Mouse (Mus musculus) E14TG2a.4 (cell line): ENCODE measurements around the gene 1810010H24Rik.
A peak's percentile ranks its signal among the peaks of the same experiment; 100 is the strongest.

Source experiments
- H3K27me3 ChIP-seq: 2 replicates; pipeline ENCODE4 v1.6.1; 2014; ENCODE audit warnings: low read length, control low read depth; ENCODE audit not compliant: insufficient read depth
- H3K36me3 ChIP-seq: 2 replicates; pipeline ENCODE4 v1.6.1; 2014; ENCODE audit warnings: low read length, control low read depth; ENCODE audit not compliant: insufficient read depth
- H3K4me1 ChIP-seq: replicated peaks from 2 replicates; pipeline ENCODE4 v1.6.1; 2014; ENCODE audit warnings: low read depth, low read length, control low read depth
- H3K4me3 ChIP-seq: replicated peaks from 2 replicates; pipeline ENCODE4 v1.5.1; 2014; ENCODE audit warnings: mild to moderate bottlenecking, low read length
- H3K9me3 ChIP-seq: 2 replicates; pipeline ENCODE4 v1.6.1; 2014; ENCODE audit warnings: low read length, control low read depth
- CTCF ChIP-seq: conservative IDR thresholded peaks from 2 replicates; pipeline ENCODE4 v1.5.1; 2014; ENCODE audit warnings: low read length
- NANOG ChIP-seq: IDR thresholded peaks from 2 replicates; pipeline ENCODE4 v1.6.1; 2014; ENCODE audit warnings: borderline replicate concordance, low read length, mixed read lengths
- POU5F1 ChIP-seq: IDR thresholded peaks from 2 replicates; pipeline ENCODE4 v1.6.1; 2014; ENCODE audit warnings: low read length, borderline replicate concordance

Gene 1810010H24Rik

DNA sequence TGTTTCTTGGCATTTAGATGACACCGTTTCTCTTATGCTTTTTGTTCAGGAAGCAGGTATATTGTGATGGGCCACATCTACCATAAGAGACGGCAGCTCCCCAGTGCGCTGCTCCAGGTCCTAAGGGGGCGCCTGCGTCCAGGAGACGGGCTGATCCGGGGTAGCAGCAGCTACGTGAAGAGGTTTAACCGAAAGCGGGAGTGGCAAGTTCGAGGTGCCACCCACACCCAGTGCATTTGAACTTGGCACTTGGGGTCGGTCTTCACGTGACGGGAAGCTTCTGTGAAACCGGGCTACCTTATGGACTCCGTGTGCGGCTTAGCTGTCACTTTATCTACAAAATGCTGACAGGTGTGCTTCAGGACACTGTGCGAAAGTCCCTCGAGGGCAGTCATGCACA lies 4.1 kb downstream of the 1810010H24Rik start:
- no peak for TF ChIP-seq CTCF
- TF ChIP-seq POU5F1 = no peak
- TF ChIP-seq NANOG = no peak

DNA sequence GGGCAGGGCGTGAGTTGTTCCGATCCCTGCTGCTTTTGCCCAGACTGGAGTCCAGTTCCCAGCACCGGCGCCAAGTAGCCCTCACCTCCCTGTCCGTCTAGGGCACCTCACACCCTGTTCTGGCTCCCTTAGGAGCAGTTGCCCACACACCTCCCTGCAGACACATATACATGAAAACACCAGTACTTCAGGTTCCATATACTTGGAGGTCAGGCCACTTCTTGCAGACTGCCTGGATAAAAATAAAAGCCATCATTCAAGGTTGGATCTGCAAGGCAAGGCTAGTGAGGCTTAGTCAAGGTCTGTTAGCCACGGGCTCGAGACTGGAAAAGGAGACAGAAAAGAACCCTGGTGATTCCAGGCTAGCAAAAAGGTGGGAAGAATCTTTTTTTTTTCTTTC lies 6.2 kb downstream of the 1810010H24Rik start:
- Histone ChIP-seq H3K36me3 (peaks cover 30% of the 10 kb centered on the region), H3K4me3 (no peak overlapping the region), H3K9me3 (no peaks in the 10 kb centered on the region), H3K4me1 (peaks cover 69% of the 10 kb centered on the region), H3K27me3 (peaks cover 2% of the 10 kb centered on the region; the same call in 1 of the 2 replicates)
- no peak for TF ChIP-seq POU5F1
- no peak for TF ChIP-seq CTCF
- no peak for TF ChIP-seq NANOG

More for the DNA sequence above, 4.1 kb downstream of the 1810010H24Rik start:
- H3K9me3 ChIP-seq = no peaks in the 10 kb centered on the region
- no peak overlapping the region for H3K4me3 ChIP-seq
- peaks cover 10% of the 10 kb centered on the region for H3K36me3 ChIP-seq
- peaks cover 84% of the 10 kb centered on the region for H3K4me1 ChIP-seq
- peaks cover 20% of the 10 kb centered on the region for H3K27me3 ChIP-seq

GRCm38 (mm10) chr11:107034085-107034810 lies 8.8 kb downstream of the 1810010H24Rik start:
- peaks cover 54% of the 10 kb centered on the region for H3K36me3 ChIP-seq
- no peaks in the 10 kb centered on the region for H3K9me3 ChIP-seq
- no peak for TF ChIP-seq NANOG
- no peak for TF ChIP-seq POU5F1
- TF ChIP-seq CTCF = no peak
- peaks cover 75% of the 10 kb centered on the region for H3K4me1 ChIP-seq
- no peak overlapping the region for H3K4me3 ChIP-seq
- H3K27me3 ChIP-seq = no peaks in the 10 kb centered on the region

GRCm38 (mm10) chr11:107039417-107039816 lies 13.9 kb downstream of the 1810010H24Rik start:
- H3K36me3 ChIP-seq = peaks cover 96% of the 10 kb centered on the region
- no peaks in the 10 kb centered on the region for H3K9me3 ChIP-seq
- TF ChIP-seq NANOG (no peak), POU5F1 (no peak), CTCF (no peak)
- H3K4me3 ChIP-seq = no peak overlapping the region
- H3K27me3 ChIP-seq = no peaks in the 10 kb centered on the region
- H3K4me1 ChIP-seq = peaks cover 41% of the 10 kb centered on the region

- peaks cover 53% of the 10 kb centered on the region for H3K4me1 ChIP-seq
Observed at GRCm38 (mm10) chr11:107041396-107041795, 15.9 kb downstream of the 1810010H24Rik start.

DNA sequence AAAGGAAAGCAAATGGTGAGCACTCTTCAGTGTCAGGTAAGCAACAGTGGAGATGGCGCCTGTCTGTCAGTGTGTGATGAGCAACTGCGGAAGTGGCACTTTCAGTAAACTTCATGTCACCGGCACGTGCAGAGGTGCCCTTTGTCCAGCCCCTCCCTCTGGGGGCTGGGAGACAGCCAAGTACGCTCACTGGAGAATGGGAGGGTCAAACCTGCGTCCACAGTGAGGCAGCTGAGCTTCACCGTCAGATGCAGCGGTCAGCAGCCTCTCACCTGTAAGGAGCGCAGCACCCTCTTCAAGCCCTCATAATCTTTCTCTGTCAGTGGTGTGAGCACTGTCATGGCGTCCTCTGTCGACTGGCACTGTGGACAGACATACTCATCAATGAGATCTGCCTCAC lies 17.9 kb downstream of the 1810010H24Rik start:
- TF ChIP-seq CTCF (no peak), NANOG (no peak), POU5F1 (no peak)
- H3K9me3 ChIP-seq = no peaks in the 10 kb centered on the region
- H3K27me3 ChIP-seq = no peaks in the 10 kb centered on the region
- H3K36me3 ChIP-seq = peaks cover 96% of the 10 kb centered on the region
- H3K4me1 ChIP-seq = peaks cover 47% of the 10 kb centered on the region
- H3K4me3 ChIP-seq = no peak overlapping the region

More at GRCm38 (mm10) chr11:107041396-107041795, 15.9 kb downstream of the 1810010H24Rik start:
- H3K27me3 ChIP-seq = no peaks in the 10 kb centered on the region
- peaks cover 97% of the 10 kb centered on the region for H3K36me3 ChIP-seq
- no peaks in the 10 kb centered on the region for H3K9me3 ChIP-seq
- TF ChIP-seq NANOG (no peak), POU5F1 (no peak), CTCF (no peak)
- no peak overlapping the region for H3K4me3 ChIP-seq

DNA sequence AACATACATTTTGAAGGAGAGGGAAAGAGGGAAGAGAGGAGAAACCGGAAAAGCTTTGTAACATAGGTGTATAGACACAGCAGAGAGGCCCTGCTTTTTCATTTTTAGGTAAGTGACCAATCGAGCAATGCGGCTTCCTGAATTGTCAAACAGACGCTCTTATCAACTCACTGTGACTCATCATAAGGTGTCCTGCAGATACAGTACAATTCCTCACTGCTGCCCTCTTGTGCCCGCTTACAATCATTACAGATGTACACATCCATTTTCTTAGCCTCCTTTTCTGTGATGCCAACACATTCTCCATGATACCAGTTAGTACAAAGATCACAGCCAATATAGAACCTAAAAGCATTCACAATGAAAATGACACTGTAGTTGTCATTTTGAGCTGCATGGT lies 18.8 kb downstream of the 1810010H24Rik start:
- peak; percentile 65 for TF ChIP-seq CTCF
- no peak for TF ChIP-seq POU5F1
- H3K9me3 ChIP-seq = no peaks in the 10 kb centered on the region
- peaks cover 42% of the 10 kb centered on the region for H3K4me1 ChIP-seq
- H3K27me3 ChIP-seq = no peaks in the 10 kb centered on the region
- peaks cover 86% of the 10 kb centered on the region for H3K36me3 ChIP-seq
- no peak overlapping the region for H3K4me3 ChIP-seq

GRCm38 (mm10) chr11:107045546-107045945 lies 20.1 kb downstream of the 1810010H24Rik start:
- H3K36me3 ChIP-seq = peaks cover 74% of the 10 kb centered on the region
- H3K4me3 ChIP-seq = no peak overlapping the region
- TF ChIP-seq POU5F1 = no peak

More at GRCm38 (mm10) chr11:107045546-107045945, 20.1 kb downstream of the 1810010H24Rik start:
- H3K27me3 ChIP-seq = no peaks in the 10 kb centered on the region
- H3K4me1 ChIP-seq = peaks cover 42% of the 10 kb centered on the region
- H3K9me3 ChIP-seq = no peaks in the 10 kb centered on the region
